Mouse (Mus musculus) embryonic facial prominence, embryonic 14.5 days (tissue): Measurements from ENCODE around the gene Twist1. TPM values are rescaled to one million over a fixed set of nuclear protein-coding genes. Genes with fewer than 3 reads are reported as not detected.
A peak's percentile ranks its signal among the peaks of the same experiment; 100 is the strongest.

Experiments used
- ATAC-seq: fragments of 200-750 bp; cut with Nextera tagmentation; 2 replicates; pipeline ENCODE4 v1.8.0; 2017; ENCODE audit warnings: low read depth, moderate number of reproducible peaks, moderate TSS enrichment
- DNase-seq: peaks from one replicate; pipeline ENCODE4 v3.0.0-alpha.2; 2015; ENCODE audit warnings: low spot score
- H3K27ac ChIP-seq: fragments of 300-500 bp; sonication (generic); replicated peaks from 2 replicates; pipeline ENCODE4 v1.5.1; 2014; ENCODE audit warnings: low read depth, mild to moderate bottlenecking, low read length, moderate library complexity
- H3K27me3 ChIP-seq: fragments of 300-500 bp; sonication (generic); replicated peaks from 2 replicates; pipeline ENCODE4 v1.6.1; 2014; ENCODE audit warnings: low read length; ENCODE audit not compliant: control insufficient read depth, insufficient read depth
- H3K36me3 ChIP-seq: fragments of 300-500 bp; sonication (generic); 2 replicates; pipeline ENCODE4 v1.6.1; 2014; ENCODE audit warnings: low read length, mixed read lengths; ENCODE audit not compliant: control insufficient read depth, insufficient read depth
- H3K4me1 ChIP-seq: fragments of 300-500 bp; sonication (generic); 2 replicates; pipeline ENCODE4 v1.6.1; 2014; ENCODE audit warnings: antibody characterized with exemption, low read length; ENCODE audit not compliant: control insufficient read depth, insufficient read depth
- H3K4me2 ChIP-seq: fragments of 300-500 bp; sonication (generic); 2 replicates; pipeline ENCODE4 v1.6.1; 2014; ENCODE audit warnings: low read depth, mild to moderate bottlenecking, low read length, moderate library complexity, mixed read lengths
- H3K4me3 ChIP-seq: fragments of 300-500 bp; sonication (generic); 2 replicates; pipeline ENCODE4 v1.5.1; 2014; ENCODE audit warnings: low read depth, mild to moderate bottlenecking, low read length
- H3K9ac ChIP-seq: fragments of 300-500 bp; sonication (generic); 2 replicates; pipeline ENCODE4 v1.6.1; 2014; ENCODE audit warnings: low read depth, mild to moderate bottlenecking, low read length, moderate library complexity, mixed read lengths
- H3K9me3 ChIP-seq: fragments of 300-500 bp; sonication (generic); 2 replicates; pipeline ENCODE4 v1.6.1; 2016; ENCODE audit warnings: low read length; ENCODE audit not compliant: control insufficient read depth
- WGBS: fragments of 180-500 bp; shearing (Covaris S2); extraction: QIAGEN DNeasy Blood & Tissue Kit; methylation state at CpG from one replicate; pipeline ENCODE4 v1.1.7; 2014; 5-methylcytosine and 5-hydroxymethylcytosine counted together
- polyA plus RNA-seq: library from polyadenylated mRNA; unstranded; fragments of >200 nt; fragmentation: Nextera tagmentation; extraction: Ambion mirVana; gene quantifications from 2 replicates; pipeline ENCODE4 v1.2.1, GENCODE M21; 2014

Gene Twist1
- 39.1 and 41.1 TPM in 2 replicates for polyA plus RNA-seq

DNA sequence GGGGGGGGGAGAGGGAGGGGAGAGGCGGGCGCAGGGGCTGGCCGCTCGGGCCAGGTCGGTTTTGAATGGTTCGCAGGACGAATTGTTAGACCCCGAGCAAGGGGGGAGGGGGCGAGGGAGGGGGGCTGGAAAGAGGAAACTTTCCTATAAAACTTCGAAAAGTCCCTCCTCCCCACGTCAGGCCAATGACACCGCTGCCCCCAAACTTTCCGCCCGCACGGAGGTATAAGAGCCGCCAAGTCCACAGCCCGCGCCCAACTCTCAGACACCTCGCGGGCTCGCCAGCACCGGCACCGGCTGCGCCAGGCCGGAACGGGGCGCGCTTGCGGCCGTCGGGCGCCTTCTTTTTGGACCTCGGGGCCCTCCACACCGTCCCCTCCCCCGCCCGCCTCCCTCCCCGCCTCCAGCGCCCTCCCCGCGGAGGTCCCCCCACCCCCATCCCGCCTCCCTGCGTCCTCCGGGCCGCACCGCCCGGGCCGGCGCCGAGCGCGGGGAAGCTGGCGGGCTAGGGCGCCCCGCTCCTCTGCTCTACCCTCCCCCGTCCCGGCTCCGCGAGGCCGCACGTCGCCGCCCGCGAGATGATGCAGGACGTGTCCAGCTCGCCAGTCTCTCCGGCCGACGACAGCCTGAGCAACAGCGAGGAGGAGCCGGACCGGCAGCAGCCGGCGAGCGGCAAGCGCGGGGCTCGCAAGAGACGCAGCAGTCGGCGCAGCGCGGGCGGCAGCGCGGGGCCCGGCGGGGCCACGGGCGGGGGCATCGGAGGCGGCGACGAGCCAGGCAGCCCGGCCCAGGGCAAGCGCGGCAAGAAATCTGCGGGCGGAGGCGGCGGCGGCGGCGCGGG is at the start of gene Twist1:
Twist1 (plus strand) TSS at position 272 of the 841 bp plus-strand sequence.
- peak within 1 kb of the TSS; percentile 97 for H3K27ac ChIP-seq
- peak; percentile 96 for DNase-seq
- H3K9me3 ChIP-seq, result no peaks in the 10 kb centered on the region
- H3K4me1 ChIP-seq, result peaks cover 10% of the 10 kb centered on the region; the same call in 1 of the 2 replicates
- H3K27me3 ChIP-seq, result peaks cover 29% of the 10 kb centered on the region
- ATAC-seq, result peak; percentile 92
- peaks cover 7% of the 10 kb centered on the region; the same call in 1 of the 2 replicates for H3K36me3 ChIP-seq
- peak within 1 kb of the TSS; percentile 99 for H3K9ac ChIP-seq
- peak within 1 kb of the TSS; percentile 80 for H3K4me2 ChIP-seq
- H3K4me3 ChIP-seq, result peak within 1 kb of the TSS; percentile 80
- 0% methylated on average over 6 of the region's 105 CpGs for WGBS

GRCm38 (mm10) chr12:33926751-33927150 is 30.7 kb upstream of the Twist1 start:
- 0 out of 2 replicates have a peak, but pooled peaks cover 7% of the 10 kb centered on the region for H3K4me1 ChIP-seq
- DNase-seq (peak; percentile 70), ATAC-seq (no peak)
- H3K36me3 ChIP-seq, result no peaks in the 10 kb centered on the region
- H3K4me2 ChIP-seq, result no peak overlapping the region
- H3K27ac ChIP-seq, result no peak overlapping the region
- H3K4me3 ChIP-seq, result no peak overlapping the region
- H3K27me3 ChIP-seq, result peaks cover 41% of the 10 kb centered on the region
- WGBS, result 10% methylated on average over 3 of the region's 3 CpGs
- H3K9ac ChIP-seq, result no peak overlapping the region
- H3K9me3 ChIP-seq, result no peaks in the 10 kb centered on the region

DNA sequence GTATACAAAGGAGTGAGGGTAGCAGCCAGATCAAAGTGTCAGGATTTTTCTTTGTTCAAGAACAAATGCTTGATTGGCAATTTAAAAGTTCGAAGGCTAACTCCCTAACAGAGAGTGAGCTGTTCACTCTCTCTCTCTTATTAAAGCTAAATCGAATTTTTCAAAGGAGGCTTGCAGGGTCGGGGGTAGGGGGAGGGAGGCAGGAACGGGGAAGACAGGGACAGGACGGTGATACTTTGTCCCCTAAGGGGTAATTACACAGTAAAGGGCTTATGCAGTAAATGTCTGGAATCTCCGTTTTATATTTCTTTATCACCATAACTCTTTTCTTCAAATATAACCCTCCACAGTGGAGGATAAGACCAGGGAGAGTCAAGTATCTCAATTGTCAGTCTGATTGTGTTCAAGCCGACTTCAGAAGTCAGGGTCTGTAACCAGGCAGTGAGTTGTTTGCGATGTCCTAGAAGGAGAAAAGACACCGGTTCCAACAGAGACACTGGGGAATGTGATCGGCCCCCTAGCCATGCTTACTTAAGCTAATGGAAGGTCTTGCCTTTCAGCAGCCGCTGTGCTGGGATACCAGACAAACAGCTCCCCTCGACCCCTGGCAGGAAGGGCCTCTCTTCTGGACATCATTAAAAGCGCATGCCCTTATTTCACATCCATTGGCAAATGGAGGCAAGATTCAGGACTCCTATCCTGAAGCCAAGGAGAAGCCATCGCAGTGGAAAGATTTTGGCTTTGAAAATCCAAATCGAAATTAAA is 30.0 kb upstream of the Twist1 start:
- 0 out of 2 replicates have a peak, but pooled peaks cover 7% of the 10 kb centered on the region for H3K4me1 ChIP-seq
- DNase-seq, result no peak
- H3K27ac ChIP-seq, result no peak overlapping the region
- WGBS, result 3% methylated on average over 15 of the region's 15 CpGs
- H3K4me3 ChIP-seq, result no peak overlapping the region
- no peaks in the 10 kb centered on the region for H3K9me3 ChIP-seq
- ATAC-seq, result no peak
- peaks cover 41% of the 10 kb centered on the region for H3K27me3 ChIP-seq
- no peaks in the 10 kb centered on the region for H3K36me3 ChIP-seq
- no peak overlapping the region; the same call in 1 of the 2 replicates for H3K4me2 ChIP-seq
- no peak overlapping the region for H3K9ac ChIP-seq

DNA sequence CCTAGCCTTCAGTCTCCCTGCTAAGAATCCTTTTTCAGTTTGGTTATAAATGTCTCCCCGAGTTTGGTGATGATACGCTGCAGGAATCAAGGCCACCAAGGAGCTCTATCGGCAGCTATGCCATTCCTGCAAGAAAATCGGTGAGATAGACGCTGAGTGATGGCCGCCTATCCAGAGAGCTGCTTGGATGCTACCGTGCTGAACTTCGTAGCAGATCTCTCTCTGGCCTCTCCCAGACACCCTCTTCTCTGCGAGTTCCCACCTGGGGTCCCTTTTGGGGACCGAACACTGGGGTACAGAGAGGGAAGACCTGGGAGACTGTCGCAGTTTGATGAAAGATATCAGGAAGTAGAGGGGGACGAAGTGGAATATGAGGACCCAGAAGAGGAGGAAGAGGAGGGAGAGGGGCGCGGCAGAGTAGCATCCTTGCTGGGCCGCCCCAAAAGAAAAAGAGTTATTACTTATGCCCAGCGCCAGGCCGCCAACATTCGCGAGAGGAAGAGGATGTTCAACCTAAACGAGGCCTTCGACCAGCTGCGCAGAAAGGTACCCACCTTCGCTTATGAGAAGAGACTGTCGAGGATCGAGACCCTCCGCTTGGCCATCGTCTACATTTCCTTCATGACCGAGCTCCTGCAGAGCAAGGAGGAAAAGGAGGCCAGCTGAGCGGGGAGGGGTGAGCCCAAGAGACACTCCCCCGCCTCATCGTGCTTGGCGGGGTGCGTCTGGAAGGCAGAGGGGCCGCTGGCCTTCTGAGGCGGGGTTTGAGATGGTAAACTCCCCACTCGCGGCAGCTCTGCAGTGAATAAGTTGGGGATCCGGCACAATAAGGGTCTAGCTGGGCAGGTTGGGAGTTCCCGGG is 28.9 kb upstream of the Twist1 start, which contains the start of gene Ferd3l:
Ferd3l (plus strand) TSS at position 95 of the 862 bp plus-strand sequence.
- 1% methylated on average over 38 of the region's 39 CpGs for WGBS
- H3K4me2 ChIP-seq, result peak within 1 kb of the TSS; percentile 56
- 0 out of 2 replicates have a peak, but pooled peaks cover 7% of the 10 kb centered on the region for H3K4me1 ChIP-seq
- peak within 1 kb of the TSS; percentile 34 for H3K4me3 ChIP-seq
- DNase-seq, result no peak
- H3K27me3 ChIP-seq, result peaks cover 41% of the 10 kb centered on the region
- H3K36me3 ChIP-seq, result no peaks in the 10 kb centered on the region
- no peak within 1 kb of the TSS for H3K27ac ChIP-seq
- H3K9ac ChIP-seq, result no peak within 1 kb of the TSS
- no peak for ATAC-seq
- no peaks in the 10 kb centered on the region for H3K9me3 ChIP-seq

- no peak overlapping the region for H3K27ac ChIP-seq
- no peak overlapping the region for H3K4me3 ChIP-seq
- no peaks in the 10 kb centered on the region for H3K9me3 ChIP-seq
- no peaks in the 10 kb centered on the region for H3K36me3 ChIP-seq
- DNase-seq (no peak), ATAC-seq (no peak)
- no peak overlapping the region for H3K4me2 ChIP-seq
- H3K9ac ChIP-seq, result no peak overlapping the region
- H3K4me1 ChIP-seq, result 0 out of 2 replicates have a peak, but pooled peaks cover 3% of the 10 kb centered on the region
- WGBS, result 8% methylated on average over 3 of the region's 3 CpGs
- peaks cover 20% of the 10 kb centered on the region for H3K27me3 ChIP-seq
Measured at GRCm38 (mm10) chr12:33952843-33953242, 4.6 kb upstream of the Twist1 start.

- no peaks in the 10 kb centered on the region for H3K9me3 ChIP-seq
- H3K27ac ChIP-seq, result no peak overlapping the region
- peaks cover 29% of the 10 kb centered on the region for H3K27me3 ChIP-seq
- peak overlapping the region; percentile 80 for H3K4me2 ChIP-seq
- 0 out of 2 replicates have a peak, but pooled peaks cover 3% of the 10 kb centered on the region for H3K4me1 ChIP-seq
- ATAC-seq (no peak), DNase-seq (no peak)
- no peak overlapping the region; the same call in 1 of the 2 replicates for H3K4me3 ChIP-seq
- no peaks in the 10 kb centered on the region for H3K36me3 ChIP-seq
- 35% methylated on average over 8 of the region's 8 CpGs for WGBS
- H3K9ac ChIP-seq, result no peak overlapping the region
Measured at GRCm38 (mm10) chr12:33954931-33955565, 2.4 kb upstream of the Twist1 start.

DNA sequence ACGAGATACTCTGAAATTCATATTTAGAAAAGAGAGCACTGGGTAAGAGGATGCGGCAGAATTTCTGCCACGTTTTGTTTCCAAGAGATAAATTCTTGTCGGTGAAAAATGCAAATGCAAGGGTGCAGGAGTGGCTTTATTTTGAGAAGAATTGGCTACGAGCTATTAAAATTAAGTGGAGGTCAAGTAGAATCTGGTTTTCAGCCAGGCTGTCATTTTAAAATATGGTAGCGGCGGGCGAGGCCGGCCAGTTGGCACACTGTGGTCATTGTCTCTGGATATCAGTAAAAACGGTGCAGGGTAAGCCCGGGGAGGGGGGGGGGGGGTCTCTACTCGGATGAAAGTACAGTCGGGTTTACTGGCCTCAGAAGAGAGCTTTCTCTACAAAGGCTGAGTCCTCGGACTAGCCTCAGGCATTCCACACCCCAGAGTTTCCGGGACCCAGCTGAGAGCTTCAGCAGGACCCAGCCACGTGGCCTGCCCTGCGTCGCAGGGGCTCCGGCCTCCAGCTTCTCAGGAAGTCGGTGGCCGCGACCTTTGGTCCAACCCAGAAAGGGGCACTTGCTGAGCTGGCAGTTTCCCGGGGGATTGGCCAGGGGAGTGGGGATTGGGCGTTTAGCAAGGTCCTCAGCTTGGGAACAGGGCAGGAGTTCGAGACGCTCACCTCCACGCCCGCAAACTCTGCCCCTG is 1.7 kb upstream of the Twist1 start:
- DNase-seq, result no peak
- Histone ChIP-seq H3K4me2 (peak overlapping the region; percentile 80), H3K9me3 (no peaks in the 10 kb centered on the region), H3K36me3 (no peaks in the 10 kb centered on the region), H3K27me3 (peaks cover 29% of the 10 kb centered on the region), H3K4me3 (peak overlapping the region; percentile 80), H3K27ac (peak overlapping the region; percentile 97; the same call in 1 of the 2 replicates), H3K4me1 (0 out of 2 replicates have a peak, but pooled peaks cover 3% of the 10 kb centered on the region), H3K9ac (peak overlapping the region; percentile 99)
- ATAC-seq, result no peak
- 6% methylated on average over 25 of the region's 28 CpGs for WGBS
